Comparison of ENCODE assay signal across 33 mouse cellular contexts in the genomic region with DNA sequence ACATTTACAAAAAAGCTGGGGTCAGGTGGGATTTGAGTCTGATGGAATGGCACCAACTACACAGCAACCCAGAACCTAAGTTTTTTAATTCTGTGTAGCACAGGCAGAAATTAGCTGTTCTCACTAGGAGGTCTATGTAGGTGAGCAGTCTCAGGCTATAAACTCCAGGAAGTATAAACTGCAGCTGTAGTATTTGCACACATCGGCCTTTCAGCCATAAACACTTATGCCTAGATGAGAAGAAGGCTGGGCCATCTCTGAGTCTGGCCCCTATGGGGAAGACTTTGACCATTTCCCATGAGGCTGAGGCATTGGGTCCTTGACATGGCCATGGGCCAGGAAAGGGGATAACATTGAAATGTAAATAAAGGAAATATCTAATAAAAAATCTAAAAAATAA.
"Had no signal": no experiment of that assay in that cellular context is flagged by ENCODE, and none has a peak within 500 bp of the region (broad histone marks: within the 10 kb centered on the region; RNA-seq: fewer than 3 reads in every experiment).

No protein-coding gene starts in this region.

- H3K4me1 ChIP-seq: heart, embryonic 10.5 days; heart, embryonic 12.5 days; heart, embryonic 13.5 days; heart, embryonic 15.5 days; hindbrain, embryonic 10.5 days; hindbrain, embryonic 12.5 days; hindbrain, embryonic 13.5 days; hindbrain, embryonic 15.5 days; kidney, embryonic 15.5 days had no signal

- ATAC-seq: hindbrain, embryonic 16.5 days; hindbrain, postnatal 0 days; inflammation-experienced regulatory T-cells, adult 6 months had no signal

- H3K36me3 ChIP-seq: heart, embryonic 10.5 days; heart, embryonic 12.5 days; heart, embryonic 13.5 days; heart, embryonic 15.5 days; hindbrain, embryonic 10.5 days; hindbrain, embryonic 12.5 days; hindbrain, embryonic 13.5 days; hindbrain, embryonic 15.5 days; kidney, embryonic 15.5 days had no signal

- DNase-seq: heart, postnatal 10 days; heart, postnatal 14 days; heart, postnatal 36 days; heart, postnatal 4 days; kidney, adult 11 months; kidney, adult 18-20 months; kidney, adult 2 months; kidney, adult 8-10 months; kidney, adult 9 months; kidney, postnatal 10 days; kidney, postnatal 14 days; kidney, postnatal 25 days; kidney, postnatal 36 days; kidney, postnatal 4 days; layer of hippocampus, adult 9-11 months; layer of hippocampus, postnatal 36 days had no signal

- H3K27ac ChIP-seq: heart, embryonic 10.5 days; heart, embryonic 13.5 days; heart, embryonic 15.5 days; hindbrain, embryonic 10.5 days; hindbrain, embryonic 12.5 days; hindbrain, embryonic 13.5 days; hindbrain, embryonic 14.5 days; hindbrain, embryonic 15.5 days; hindbrain, postnatal 0 days; kidney, embryonic 15.5 days; kidney, postnatal 0 days; layer of hippocampus, adult 2 months; left cerebral cortex, adult 2 months had no signal

- H3K9me3 ChIP-seq: heart, embryonic 10.5 days; heart, embryonic 12.5 days; heart, embryonic 13.5 days; heart, embryonic 15.5 days; hindbrain, embryonic 10.5 days; hindbrain, embryonic 12.5 days; hindbrain, embryonic 13.5 days; hindbrain, embryonic 15.5 days; kidney, embryonic 15.5 days had no signal

- H3K4me3 ChIP-seq: heart, embryonic 10.5 days; heart, embryonic 12.5 days; heart, embryonic 13.5 days; heart, embryonic 15.5 days; hindbrain, embryonic 10.5 days; hindbrain, embryonic 12.5 days; hindbrain, embryonic 13.5 days; hindbrain, embryonic 15.5 days; kidney, embryonic 15.5 days; layer of hippocampus, adult 2 months; left cerebral cortex, adult 2 months had no signal

- H3K4me2 ChIP-seq: heart, embryonic 11.5 days; heart, embryonic 12.5 days; heart, embryonic 13.5 days; heart, embryonic 15.5 days; hindbrain, embryonic 12.5 days; hindbrain, embryonic 13.5 days; hindbrain, embryonic 14.5 days; hindbrain, embryonic 15.5 days; kidney, embryonic 15.5 days had no signal

- H3K9ac ChIP-seq: heart, embryonic 12.5 days; heart, embryonic 13.5 days; heart, embryonic 15.5 days; hindbrain, embryonic 12.5 days; hindbrain, embryonic 13.5 days; hindbrain, embryonic 14.5 days; hindbrain, embryonic 15.5 days; kidney, embryonic 15.5 days had no signal

- H3K27me3 ChIP-seq: heart, embryonic 12.5 days; heart, embryonic 13.5 days; heart, embryonic 15.5 days; hindbrain, embryonic 12.5 days; hindbrain, embryonic 13.5 days; hindbrain, embryonic 15.5 days; kidney, embryonic 15.5 days had no signal
